Mouse (Mus musculus) monocyte, adult 2 months (primary cell): ENCODE results near the gene Bcl2l12.
A peak's percentile ranks its signal among the peaks of the same experiment; 100 is the strongest.
"Not testable (repeated sequence)": the region's sequence is repeated elsewhere in the genome, so short reads cannot be mapped to it uniquely, and the experiment has no call there.

Experiments
- DNase-seq, 2 experiments: peaks; one replicate each; pipeline ENCODE4 v3.0.0; 2022; ENCODE audit warnings: low spot score in 2 of 2, low read depth in 1 of 2

The Bcl2l12 gene

GRCm38 (mm10) chr7:44998501-44998955 is at the start of gene Bcl2l12:
TSS of gene Bcl2l12 (minus strand) at chr7:44998712.
- DNase-seq = no peak

GRCm38 (mm10) chr7:45047491-45047890 is 49.0 kb upstream of the Bcl2l12 start:
- no peak for DNase-seq

- DNase-seq = no peak
Observed at GRCm38 (mm10) chr7:45046853-45047350, 48.4 kb upstream of the Bcl2l12 start.

- DNase-seq = no peak
Observed at GRCm38 (mm10) chr7:45045741-45046140, 47.2 kb upstream of the Bcl2l12 start.

GRCm38 (mm10) chr7:45043307-45043706 is 44.8 kb upstream of the Bcl2l12 start:
- no peak for DNase-seq

GRCm38 (mm10) chr7:45040851-45041250 is 42.3 kb upstream of the Bcl2l12 start:
- no peak for DNase-seq

- no peak for DNase-seq
Observed at GRCm38 (mm10) chr7:45038411-45038810, 39.9 kb upstream of the Bcl2l12 start.

GRCm38 (mm10) chr7:45037720-45038361 is 39.3 kb upstream of the Bcl2l12 start:
- DNase-seq = peak in 1 of 2 experiments; percentile 54

- DNase-seq = no peak
Observed at GRCm38 (mm10) chr7:45036702-45037101, 38.2 kb upstream of the Bcl2l12 start.

GRCm38 (mm10) chr7:45035631-45036030 is 37.1 kb upstream of the Bcl2l12 start:
- DNase-seq = no peak

- no peak for DNase-seq
Observed at GRCm38 (mm10) chr7:45033722-45034359, 35.3 kb upstream of the Bcl2l12 start.

- no peak for DNase-seq
Observed at GRCm38 (mm10) chr7:45030857-45031256, 32.3 kb upstream of the Bcl2l12 start.

- no peak for DNase-seq
Observed at GRCm38 (mm10) chr7:45029995-45030394, 31.5 kb upstream of the Bcl2l12 start.

GRCm38 (mm10) chr7:45028351-45028750 is 29.8 kb upstream of the Bcl2l12 start:
- no peak for DNase-seq

GRCm38 (mm10) chr7:45027761-45028160 is 29.2 kb upstream of the Bcl2l12 start:
- no peak for DNase-seq

GRCm38 (mm10) chr7:45026256-45026655 is 27.7 kb upstream of the Bcl2l12 start:
- no peak for DNase-seq

- DNase-seq = no peak
Observed at GRCm38 (mm10) chr7:45025601-45026220, 27.2 kb upstream of the Bcl2l12 start.

- DNase-seq = no peak
Observed at GRCm38 (mm10) chr7:45024281-45025248, 26.1 kb upstream of the Bcl2l12 start.

- not testable (repeated sequence) for DNase-seq
Observed at GRCm38 (mm10) chr7:45023711-45024110, 25.2 kb upstream of the Bcl2l12 start.

- DNase-seq = no peak
Observed at GRCm38 (mm10) chr7:45020225-45020624, 21.7 kb upstream of the Bcl2l12 start.

GRCm38 (mm10) chr7:45019031-45019571 is 20.6 kb upstream of the Bcl2l12 start:
- DNase-seq = no peak
